Mouse (Mus musculus) mature B cell (primary cell): Measurements from ENCODE around the gene Chrm4.

ENCODE experiments used
- in situ Hi-C: fragments of 300-500 bp; cut with MboI; formaldehyde crosslinking; loops from 2 replicates; pipeline ENCODE4 v1.14.3; 2019

The Chrm4 gene

GRCm38 (mm10) chr2:91922586-91923414, 4.2 kb upstream of the Chrm4 start:
- in situ Hi-C loops, result no loop called here

GRCm38 (mm10) chr2:91923415-91924337, 3.4 kb upstream of the Chrm4 start:
- in situ Hi-C loops, result no loop called here

GRCm38 (mm10) chr2:91924726-91925125, 2.3 kb upstream of the Chrm4 start:
- in situ Hi-C loops, result no loop called here

DNA sequence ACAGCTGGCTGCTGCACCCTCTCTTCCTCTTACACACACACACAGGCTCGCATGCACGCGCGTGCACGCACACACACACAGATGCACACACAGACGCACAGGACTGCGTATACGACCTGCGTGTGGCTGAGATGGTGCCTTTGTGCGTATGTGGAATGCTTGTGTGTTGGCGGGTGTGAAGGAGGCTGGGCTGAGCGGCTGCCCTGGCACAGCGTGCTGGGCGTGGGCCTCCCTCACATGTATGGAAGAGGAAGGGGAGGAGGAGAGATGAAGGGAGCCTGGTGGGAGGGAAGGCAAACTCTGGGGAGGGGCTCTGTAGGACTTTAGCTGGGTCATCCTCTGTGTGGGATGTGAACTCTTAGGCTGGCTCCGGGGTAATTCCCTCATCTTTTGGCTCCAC, 1.6 kb upstream of the Chrm4 start:
- in situ Hi-C loops, result no loop called here

GRCm38 (mm10) chr2:91927826-91928533, 931 bp downstream of the Chrm4 start:
- in situ Hi-C loops, result no loop called here

DNA sequence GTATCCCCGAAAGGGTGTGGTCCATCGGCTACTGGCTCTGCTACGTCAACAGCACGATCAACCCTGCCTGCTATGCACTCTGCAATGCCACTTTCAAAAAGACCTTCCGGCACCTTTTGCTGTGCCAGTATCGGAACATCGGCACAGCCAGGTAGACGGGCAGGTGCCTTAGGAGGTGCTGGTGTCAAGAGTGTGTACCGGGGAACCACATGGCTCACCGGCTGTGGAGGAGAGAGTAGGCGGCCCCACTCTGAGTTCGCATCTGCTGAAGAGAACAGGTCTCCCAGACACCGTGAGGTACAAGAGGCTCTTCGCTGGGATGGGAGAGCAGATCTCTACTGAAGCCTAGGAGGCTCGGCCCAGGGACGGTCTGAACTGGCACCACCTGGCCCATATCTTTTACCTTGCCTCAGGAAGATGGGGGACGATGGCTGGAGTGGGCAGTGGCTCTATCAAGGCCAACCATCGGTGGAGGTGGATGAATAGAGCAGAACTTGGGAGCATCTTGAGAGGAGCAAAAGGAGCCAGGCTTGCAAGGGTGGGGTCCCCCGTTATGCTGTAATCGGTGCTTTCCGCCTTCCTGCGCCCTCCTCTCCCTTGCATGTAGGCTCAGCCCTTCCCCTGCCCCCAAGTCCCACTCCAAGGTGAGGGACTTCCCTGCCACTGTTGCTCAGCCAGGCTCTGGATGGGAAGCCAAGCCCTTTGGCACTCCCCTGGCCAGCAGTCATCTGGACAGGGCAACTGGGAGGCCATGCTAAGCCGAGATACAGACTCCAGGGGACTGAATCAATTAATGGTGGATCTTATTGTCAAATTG, 1.7 kb downstream of the Chrm4 start:
- in situ Hi-C loops, result no loop called here

GRCm38 (mm10) chr2:91929455-91929854, 2.4 kb downstream of the Chrm4 start:
- in situ Hi-C loops, result no loop called here

DNA sequence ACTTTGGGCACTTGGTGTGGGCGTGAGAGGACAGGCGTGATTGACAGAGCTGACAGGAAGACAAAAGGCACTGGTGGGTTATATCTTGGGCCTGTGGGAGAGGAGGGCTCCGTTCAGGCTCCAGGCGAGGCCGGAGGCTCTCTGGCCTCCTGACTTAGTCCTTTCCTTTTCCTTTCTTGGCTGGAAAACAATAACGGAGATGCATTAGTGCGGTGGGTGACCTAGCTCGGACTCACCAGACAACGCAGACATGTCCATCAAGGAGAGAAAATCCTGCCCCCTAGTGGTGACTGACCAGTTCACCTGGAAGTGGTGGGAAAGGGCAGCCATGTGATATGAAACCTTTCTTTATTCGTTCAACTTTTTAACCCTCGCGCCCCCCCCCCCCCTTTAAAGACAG, 2.9 kb downstream of the Chrm4 start:
- in situ Hi-C loops, result no loop called here

GRCm38 (mm10) chr2:91930761-91931291, 3.8 kb downstream of the Chrm4 start:
- in situ Hi-C loops, result no loop called here

DNA sequence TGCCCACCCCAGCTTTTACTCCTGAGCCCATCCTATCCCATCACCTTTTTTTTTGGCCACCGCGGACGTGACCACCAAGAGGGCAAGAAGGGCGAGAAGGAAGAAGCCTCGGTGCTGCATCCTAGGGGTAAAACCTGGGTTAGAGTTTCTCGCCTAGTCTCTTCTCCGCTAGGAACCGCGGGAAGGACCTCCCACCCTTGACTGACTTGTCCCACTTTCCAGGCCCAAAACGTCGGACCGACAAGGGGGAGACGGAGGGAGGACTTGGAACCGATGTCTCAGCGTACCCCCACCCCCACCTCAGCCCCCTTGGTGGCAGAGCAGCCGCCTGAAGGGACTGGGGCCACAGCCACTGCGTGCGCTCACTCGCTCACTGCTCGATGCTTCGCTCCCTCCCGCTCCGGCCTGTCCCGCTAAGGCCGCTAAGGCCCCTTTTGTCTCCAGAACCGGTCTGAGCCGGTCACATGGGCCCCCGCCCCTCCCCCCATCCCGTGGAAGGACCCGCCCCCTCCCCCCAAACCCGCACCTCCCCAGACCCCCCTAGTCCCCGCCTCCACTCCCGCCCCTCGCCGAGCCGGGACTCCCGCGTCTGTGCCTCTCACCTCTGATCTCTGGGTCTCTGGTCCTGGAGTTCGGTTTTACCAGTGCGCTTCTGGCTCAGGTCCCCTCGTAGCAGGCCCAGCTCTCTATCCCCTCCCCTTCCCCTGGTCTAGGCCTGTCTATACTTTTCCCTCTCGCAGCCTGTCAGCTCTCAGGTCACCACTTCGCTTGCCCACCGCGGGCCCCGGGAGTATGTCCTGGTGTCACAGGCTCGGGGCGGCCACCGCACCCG, 4.5 kb downstream of the Chrm4 start:
- in situ Hi-C loops, result no loop called here

DNA sequence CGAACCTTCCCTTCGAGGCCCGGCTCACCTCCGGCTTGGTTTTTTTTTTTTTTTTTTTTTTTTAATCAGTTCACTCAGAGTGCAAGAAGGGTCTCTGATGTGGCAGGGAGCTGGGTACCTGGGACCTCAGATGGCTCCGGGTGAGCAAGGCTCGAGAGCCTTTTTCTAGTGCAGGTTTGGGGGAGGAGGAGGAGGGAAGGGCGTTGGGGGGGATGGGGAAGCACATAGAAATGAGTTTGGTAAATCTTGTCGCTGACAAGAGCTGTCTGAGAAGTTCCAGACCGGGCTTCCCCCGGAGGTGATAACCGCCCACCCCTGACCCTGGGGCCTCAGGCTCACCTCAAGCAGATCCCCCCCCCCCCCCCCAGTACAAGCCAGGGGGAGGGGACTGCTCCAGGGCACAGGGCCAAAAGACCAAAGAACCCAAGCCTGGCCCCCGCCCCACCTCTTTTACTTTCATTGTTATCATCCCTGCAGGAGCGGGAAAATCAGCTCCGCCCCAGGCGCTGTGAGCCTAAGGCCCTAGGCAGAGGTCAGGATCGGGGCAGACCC, 5.2 kb downstream of the Chrm4 start, which contains the start of gene Mdk:
TSS of gene Mdk (minus strand) at position 138 of the 552 bp plus-strand sequence.
- in situ Hi-C loops, result no loop called here

DNA sequence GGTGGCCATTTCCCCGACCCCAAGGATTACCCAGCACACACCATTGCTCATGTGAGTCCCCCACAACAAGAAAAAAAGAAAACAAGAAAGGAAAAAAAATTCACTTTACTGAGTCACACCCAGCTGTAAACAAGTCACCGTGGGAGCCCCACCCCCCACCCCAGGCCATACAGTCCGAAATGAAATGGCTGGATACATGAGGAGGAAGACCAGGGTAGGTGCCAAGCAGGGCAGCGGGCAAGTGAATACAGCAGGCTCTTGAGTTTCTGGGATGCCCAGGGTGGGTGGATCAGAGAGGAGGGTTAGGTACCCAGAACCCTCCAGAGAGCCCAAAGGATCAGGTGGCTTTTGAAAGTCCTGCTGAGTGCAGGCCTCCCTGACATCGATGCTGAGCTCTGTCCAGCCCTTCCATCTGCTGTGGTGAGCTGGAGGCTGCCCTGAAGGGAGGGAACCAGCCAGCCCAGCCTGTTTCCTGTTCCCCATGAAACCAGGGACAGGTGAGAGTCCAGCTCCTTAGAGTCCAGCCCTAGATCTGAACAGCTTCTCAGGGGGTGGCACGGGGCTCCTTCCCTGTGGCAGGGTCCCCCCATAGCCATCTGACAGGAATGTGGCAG, 5.8 kb downstream of the Chrm4 start:
- in situ Hi-C loops, result no loop called here

GRCm38 (mm10) chr2:91933471-91933870, 6.4 kb downstream of the Chrm4 start:
- in situ Hi-C loops, result no loop called here

- in situ Hi-C loops, result no loop called here
These were observed 7.0 kb downstream of the Chrm4 start for GRCm38 (mm10) chr2:91934016-91934415.

- in situ Hi-C loops, result no loop called here
These were observed 7.9 kb downstream of the Chrm4 start for GRCm38 (mm10) chr2:91934826-91935525.

DNA sequence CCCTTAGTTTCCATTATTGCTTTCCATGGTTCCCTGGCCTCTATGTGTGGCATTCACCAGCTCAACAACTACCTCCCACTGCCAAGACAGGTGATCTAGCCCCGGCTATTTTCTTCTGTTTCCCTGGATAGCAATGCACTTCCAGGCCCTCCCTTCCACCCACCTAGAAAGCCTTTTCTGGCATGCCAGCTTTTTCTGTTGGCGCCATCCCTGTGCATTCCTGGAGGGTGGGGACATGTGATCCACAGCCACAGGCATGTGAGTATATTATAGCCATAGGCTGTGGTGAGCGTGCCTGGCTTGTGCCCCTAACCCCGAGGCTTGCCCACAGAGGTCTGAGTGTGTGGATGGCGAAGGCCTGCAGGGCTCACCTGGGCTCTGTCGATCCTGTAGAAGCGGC, 9.1 kb downstream of the Chrm4 start:
- in situ Hi-C loops, result no loop called here

GRCm38 (mm10) chr2:91939303-91939935, 12.4 kb downstream of the Chrm4 start:
- in situ Hi-C loops, result no loop called here

- in situ Hi-C loops, result no loop called here
These were observed 15.3 kb downstream of the Chrm4 start for GRCm38 (mm10) chr2:91942356-91942755.
